Mouse (Mus musculus) neural tube, embryonic 14.5 days (tissue): ENCODE results near the gene Slain1. TPM values are rescaled to one million over a fixed set of nuclear protein-coding genes. Genes with fewer than 3 reads are reported as not detected.
A peak's percentile ranks its signal among the peaks of the same experiment; 100 is the strongest.

Experiments used
- ATAC-seq: fragments of 200-750 bp; cut with Nextera tagmentation; 2 replicates; pipeline ENCODE4 v1.8.0; 2017; ENCODE audit warnings: low read depth, mild to moderate bottlenecking, moderate TSS enrichment, moderate library complexity
- H3K27ac ChIP-seq: fragments of 300-500 bp; sonication (generic); 2 replicates; pipeline ENCODE4 v1.5.1; 2014; ENCODE audit warnings: low read depth, mild to moderate bottlenecking, control low read depth, low read length, moderate library complexity, mixed read lengths
- H3K27me3 ChIP-seq: fragments of 300-500 bp; sonication (generic); 2 replicates; pipeline ENCODE4 v1.6.1; 2014; ENCODE audit warnings: low read length; ENCODE audit not compliant: control insufficient read depth, insufficient read depth
- H3K36me3 ChIP-seq: fragments of 300-500 bp; sonication (generic); 2 replicates; pipeline ENCODE4 v1.6.1; 2014; ENCODE audit warnings: low read length, mixed read lengths; ENCODE audit not compliant: control insufficient read depth, insufficient read depth
- H3K4me1 ChIP-seq: fragments of 300-500 bp; sonication (generic); 2 replicates; pipeline ENCODE4 v1.6.1; 2014; ENCODE audit warnings: low read length; ENCODE audit not compliant: control insufficient read depth, insufficient read depth
- H3K4me2 ChIP-seq: fragments of 300-500 bp; sonication (generic); 2 replicates; pipeline ENCODE4 v1.6.1; 2014; ENCODE audit warnings: mild to moderate bottlenecking, low read depth, low read length, control low read depth
- H3K4me3 ChIP-seq: fragments of 300-500 bp; sonication (generic); 2 replicates; pipeline ENCODE4 v1.5.1; 2014; ENCODE audit warnings: low read depth, low read length, control low read depth, mixed read lengths
- H3K9ac ChIP-seq: fragments of 300-500 bp; sonication (generic); replicated peaks from 2 replicates; pipeline ENCODE4 v1.6.1; 2014; ENCODE audit warnings: low read depth, mild to moderate bottlenecking, control low read depth, low read length, mixed read lengths
- H3K9me3 ChIP-seq: fragments of 300-500 bp; sonication (generic); 2 replicates; pipeline ENCODE4 v1.6.1; 2016; ENCODE audit warnings: low read length; ENCODE audit not compliant: control insufficient read depth
- WGBS: fragments of 180-500 bp; shearing (Covaris S2); extraction: QIAGEN DNeasy Blood & Tissue Kit; methylation state at CpG from one replicate; pipeline ENCODE4 v1.1.7; 2014; 5-methylcytosine and 5-hydroxymethylcytosine counted together
- polyA plus RNA-seq: library from polyadenylated mRNA; unstranded; fragments of >200 nt; fragmentation: Nextera tagmentation; extraction: Ambion mirVana; gene quantifications from 2 replicates; pipeline ENCODE4 v1.2.1, GENCODE M21; 2014

Gene Slain1
- polyA plus RNA-seq, 1 experiment from 2014 or later = 23.7 TPM

DNA sequence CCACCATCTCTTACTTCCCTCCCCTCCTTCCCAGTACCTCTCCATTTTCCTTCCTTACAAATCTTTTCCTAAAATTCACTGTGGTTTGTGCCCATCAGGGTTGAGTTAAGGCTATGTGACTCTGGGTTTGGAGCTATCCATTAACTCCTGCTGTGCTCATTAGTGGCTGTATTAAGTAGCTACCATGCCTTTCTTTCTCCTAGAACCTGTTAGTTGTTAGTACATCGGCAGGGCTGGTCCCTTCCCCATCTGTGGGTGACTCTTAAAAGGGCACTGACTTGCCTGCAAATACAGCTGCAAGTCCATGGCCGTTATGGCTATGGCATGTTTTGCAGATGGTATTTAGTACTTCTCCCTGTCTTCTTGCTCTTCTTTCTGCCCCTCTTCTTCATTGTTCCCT, 58.6 kb downstream of the Slain1 start:
- Histone ChIP-seq H3K4me3 (no peak overlapping the region), H3K9me3 (no peaks in the 10 kb centered on the region), H3K36me3 (peaks cover 1% of the 10 kb centered on the region; the same call in 1 of the 2 replicates), H3K27ac (no peak overlapping the region), H3K9ac (no peak overlapping the region), H3K4me2 (no peak overlapping the region), H3K4me1 (no peaks in the 10 kb centered on the region), H3K27me3 (no peaks in the 10 kb centered on the region)
- no peak for ATAC-seq
- WGBS = 60% methylated on average over 2 of the region's 2 CpGs

DNA sequence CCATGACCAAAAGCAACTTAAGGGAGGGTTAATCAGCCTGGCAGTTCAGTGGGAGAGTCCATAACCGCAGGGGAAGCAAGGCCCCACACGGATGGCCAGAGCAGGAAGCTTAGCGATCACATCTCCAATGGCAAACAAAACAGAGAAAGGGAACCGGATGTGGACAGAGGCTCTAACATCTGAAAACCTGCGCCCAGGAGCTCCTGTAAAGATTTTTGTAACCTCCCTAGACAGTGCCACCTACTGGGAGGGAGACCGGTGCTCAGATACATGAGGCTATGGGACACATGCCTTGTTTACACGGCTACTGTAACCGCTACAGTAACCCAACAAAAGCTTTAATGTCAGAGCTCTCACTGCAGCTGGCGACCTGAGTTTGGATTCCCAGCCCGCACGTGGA, 59.2 kb downstream of the Slain1 start:
- Histone ChIP-seq H3K36me3 (no peaks in the 10 kb centered on the region), H3K4me2 (no peak overlapping the region), H3K27ac (no peak overlapping the region), H3K9me3 (no peaks in the 10 kb centered on the region), H3K4me3 (no peak overlapping the region), H3K9ac (no peak overlapping the region), H3K4me1 (no peaks in the 10 kb centered on the region), H3K27me3 (no peaks in the 10 kb centered on the region)
- 90% methylated on average over 11 of the region's 11 CpGs for WGBS
- ATAC-seq = no peak

DNA sequence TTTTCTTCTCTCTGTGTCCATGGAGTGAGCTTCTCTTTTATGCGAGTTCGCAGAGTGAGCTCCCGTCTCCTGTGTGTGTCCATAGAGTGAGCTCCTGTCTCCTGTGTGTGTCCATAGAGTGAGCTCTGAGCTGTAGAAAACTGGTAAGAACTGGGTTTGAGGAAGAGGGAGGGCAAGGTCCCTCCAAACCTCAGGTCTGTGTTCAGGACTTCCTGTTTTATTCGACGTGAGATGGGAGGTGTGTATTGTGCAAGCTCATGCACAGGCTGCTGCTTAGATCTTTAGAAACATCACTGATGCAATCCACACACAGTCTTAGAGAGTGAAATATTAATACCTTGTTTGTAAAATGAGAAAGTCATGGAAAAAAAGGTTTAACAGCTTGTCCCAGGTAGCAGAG, 63.0 kb downstream of the Slain1 start:
- no peak overlapping the region for H3K4me2 ChIP-seq
- no peak for ATAC-seq
- no peak overlapping the region for H3K27ac ChIP-seq
- no peak overlapping the region for H3K4me3 ChIP-seq
- no peaks in the 10 kb centered on the region for H3K9me3 ChIP-seq
- no peaks in the 10 kb centered on the region for H3K36me3 ChIP-seq
- WGBS = 95% methylated on average over 5 of the region's 5 CpGs
- H3K27me3 ChIP-seq = no peaks in the 10 kb centered on the region
- H3K9ac ChIP-seq = no peak overlapping the region
- no peaks in the 10 kb centered on the region for H3K4me1 ChIP-seq

DNA sequence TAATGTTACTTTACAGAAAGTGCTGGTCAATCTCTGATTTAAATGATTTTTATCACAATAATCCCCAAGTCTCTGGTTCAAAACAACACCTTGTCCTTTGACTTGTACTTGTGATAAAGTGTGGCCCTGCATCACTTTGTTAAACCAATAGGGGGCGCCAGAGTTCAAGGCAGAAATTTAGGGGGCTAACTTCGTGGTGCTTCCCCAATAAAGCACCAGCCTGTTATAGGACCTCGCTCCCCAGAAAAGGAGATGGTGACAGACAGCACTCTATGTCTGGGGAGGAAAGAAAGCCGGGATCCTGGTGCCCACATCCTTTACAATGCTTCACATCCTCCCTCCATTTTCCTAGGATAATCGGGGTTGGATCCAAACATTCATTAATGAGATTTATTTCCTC, 67.5 kb downstream of the Slain1 start:
- no peaks in the 10 kb centered on the region for H3K9me3 ChIP-seq
- H3K4me3 ChIP-seq = no peak overlapping the region
- 37% methylated on average over 5 of the region's 5 CpGs for WGBS
- H3K4me1 ChIP-seq = 0 out of 2 replicates have a peak, but pooled peaks cover 3% of the 10 kb centered on the region
- H3K9ac ChIP-seq = no peak overlapping the region
- H3K4me2 ChIP-seq = no peak overlapping the region
- H3K27ac ChIP-seq = no peak overlapping the region
- H3K27me3 ChIP-seq = no peaks in the 10 kb centered on the region
- ATAC-seq = no peak
- no peaks in the 10 kb centered on the region for H3K36me3 ChIP-seq

DNA sequence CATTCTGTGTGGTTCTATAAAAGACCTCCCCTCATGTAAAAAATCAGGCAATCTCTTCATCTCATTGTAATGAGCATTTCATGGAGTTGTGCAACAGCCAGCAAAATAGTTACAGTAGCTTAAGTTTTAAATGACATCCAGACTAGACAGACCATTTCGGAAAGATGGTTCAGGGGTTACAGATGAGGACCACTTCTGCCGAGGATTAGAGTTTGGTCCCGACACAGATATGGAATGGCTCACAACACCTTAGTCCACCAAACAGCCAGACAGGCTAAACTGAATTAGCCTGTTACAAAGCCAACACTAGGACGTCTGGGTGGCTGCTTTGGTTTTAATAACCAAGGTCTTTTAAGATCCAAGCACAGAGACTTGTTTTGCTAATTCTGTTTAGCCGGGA, 68.0 kb downstream of the Slain1 start:
- 0 out of 2 replicates have a peak, but pooled peaks cover 3% of the 10 kb centered on the region for H3K4me1 ChIP-seq
- H3K9ac ChIP-seq = no peak overlapping the region
- H3K9me3 ChIP-seq = no peaks in the 10 kb centered on the region
- 74% methylated on average over 5 of the region's 5 CpGs for WGBS
- no peak overlapping the region for H3K4me2 ChIP-seq
- no peak overlapping the region for H3K4me3 ChIP-seq
- H3K27ac ChIP-seq = no peak overlapping the region
- H3K36me3 ChIP-seq = no peaks in the 10 kb centered on the region
- no peaks in the 10 kb centered on the region for H3K27me3 ChIP-seq
- ATAC-seq = no peak

DNA sequence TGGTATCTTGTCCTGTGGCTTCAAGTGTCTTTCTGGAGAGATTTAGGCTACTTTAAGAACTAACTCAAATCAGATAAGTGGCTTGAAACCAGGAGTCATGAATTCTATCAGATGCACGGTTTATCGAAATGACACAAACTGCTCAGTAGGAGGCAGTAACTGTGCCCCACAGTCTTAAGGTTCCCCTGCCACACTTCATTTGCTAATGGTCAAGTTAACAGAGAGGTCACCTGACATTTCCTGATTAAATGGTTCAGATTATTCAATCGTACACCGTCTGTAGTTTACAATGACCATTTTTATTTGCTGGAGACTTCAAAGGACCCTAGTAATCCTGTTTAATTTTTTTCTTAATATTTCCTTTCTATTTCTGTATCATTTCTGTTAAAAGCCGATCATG, 68.4 kb downstream of the Slain1 start:
- no peak overlapping the region for H3K4me3 ChIP-seq
- no peak for ATAC-seq
- H3K9me3 ChIP-seq = no peaks in the 10 kb centered on the region
- no peak overlapping the region for H3K27ac ChIP-seq
- H3K36me3 ChIP-seq = no peaks in the 10 kb centered on the region
- 39% methylated on average over 5 of the region's 5 CpGs for WGBS
- no peaks in the 10 kb centered on the region for H3K27me3 ChIP-seq
- 0 out of 2 replicates have a peak, but pooled peaks cover 3% of the 10 kb centered on the region for H3K4me1 ChIP-seq
- no peak overlapping the region for H3K4me2 ChIP-seq
- no peak overlapping the region for H3K9ac ChIP-seq

DNA sequence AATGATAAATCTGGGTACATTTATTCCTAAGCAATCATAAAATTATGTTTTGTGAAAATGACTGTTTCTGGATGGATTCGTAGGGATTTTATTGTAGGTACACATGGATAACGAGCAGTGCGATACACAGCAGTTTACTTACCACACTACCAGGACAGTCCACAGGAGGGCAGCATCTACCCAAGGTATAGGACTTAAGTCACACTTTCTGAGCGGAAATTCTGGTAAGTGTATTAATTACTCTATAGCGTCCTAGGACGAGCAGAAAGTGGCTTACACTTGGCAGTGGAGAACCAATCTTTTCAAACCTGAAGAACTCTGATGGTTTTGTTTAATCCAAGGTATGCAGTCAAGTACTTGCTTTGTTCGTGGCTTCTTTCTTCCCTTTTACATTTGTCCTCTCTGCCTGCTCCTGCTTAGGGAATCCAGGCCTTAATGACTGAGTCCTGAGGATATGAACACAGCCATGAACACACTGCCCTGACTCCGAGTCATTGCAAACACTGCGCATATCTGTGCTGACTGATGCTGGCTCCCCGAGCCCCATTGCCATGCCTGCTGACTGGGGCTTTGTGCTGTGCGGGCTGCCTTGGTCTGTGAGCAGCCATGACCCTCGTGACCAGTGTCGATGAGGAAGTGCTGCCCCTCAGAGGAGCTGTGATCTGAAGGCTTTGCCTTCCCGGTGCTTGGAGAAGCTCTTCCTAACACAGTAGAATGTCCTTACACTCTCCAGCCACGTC, 69.0 kb downstream of the Slain1 start:
- peak; percentile 90 for ATAC-seq
- WGBS = 12% methylated on average over 15 of the region's 15 CpGs
- H3K9ac ChIP-seq = 0 out of 2 replicates have a peak overlapping the region, but pooled peaks have one; percentile 34

DNA sequence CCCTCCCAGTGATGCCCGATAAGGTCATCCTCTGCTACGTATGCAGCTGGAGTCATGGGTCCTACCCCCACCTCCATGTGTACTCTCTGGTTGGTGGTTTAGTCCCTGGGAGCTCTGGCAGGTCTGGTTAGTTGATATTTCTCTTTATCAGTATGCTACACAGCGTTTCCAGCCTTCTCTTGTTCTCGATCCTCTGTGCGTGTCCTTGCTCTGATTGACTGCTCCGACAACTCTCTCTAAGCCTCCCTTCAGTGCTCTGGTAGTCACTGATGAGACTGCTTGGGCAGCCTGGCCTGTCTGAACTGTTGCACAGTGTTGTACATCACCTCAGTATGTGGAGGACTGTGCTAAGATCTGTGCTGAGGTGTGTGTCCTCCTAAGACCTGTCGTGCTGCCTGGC, 70.1 kb downstream of the Slain1 start:
- H3K36me3 ChIP-seq = no peaks in the 10 kb centered on the region
- H3K9me3 ChIP-seq = no peaks in the 10 kb centered on the region
- no peak overlapping the region for H3K4me3 ChIP-seq
- no peak overlapping the region for H3K27ac ChIP-seq
- 60% methylated on average over 7 of the region's 7 CpGs for WGBS
- H3K4me1 ChIP-seq = 0 out of 2 replicates have a peak, but pooled peaks cover 3% of the 10 kb centered on the region
- H3K27me3 ChIP-seq = no peaks in the 10 kb centered on the region
- H3K9ac ChIP-seq = no peak overlapping the region
- H3K4me2 ChIP-seq = no peak overlapping the region
- ATAC-seq = no peak

More for the DNA sequence above, 69.0 kb downstream of the Slain1 start:
- Histone ChIP-seq H3K36me3 (no peaks in the 10 kb centered on the region), H3K27ac (0 out of 2 replicates have a peak overlapping the region, but pooled peaks have one; percentile 39), H3K27me3 (no peaks in the 10 kb centered on the region), H3K9me3 (no peaks in the 10 kb centered on the region), H3K4me2 (peak overlapping the region; percentile 38), H3K4me3 (no peak overlapping the region), H3K4me1 (0 out of 2 replicates have a peak, but pooled peaks cover 3% of the 10 kb centered on the region)

DNA sequence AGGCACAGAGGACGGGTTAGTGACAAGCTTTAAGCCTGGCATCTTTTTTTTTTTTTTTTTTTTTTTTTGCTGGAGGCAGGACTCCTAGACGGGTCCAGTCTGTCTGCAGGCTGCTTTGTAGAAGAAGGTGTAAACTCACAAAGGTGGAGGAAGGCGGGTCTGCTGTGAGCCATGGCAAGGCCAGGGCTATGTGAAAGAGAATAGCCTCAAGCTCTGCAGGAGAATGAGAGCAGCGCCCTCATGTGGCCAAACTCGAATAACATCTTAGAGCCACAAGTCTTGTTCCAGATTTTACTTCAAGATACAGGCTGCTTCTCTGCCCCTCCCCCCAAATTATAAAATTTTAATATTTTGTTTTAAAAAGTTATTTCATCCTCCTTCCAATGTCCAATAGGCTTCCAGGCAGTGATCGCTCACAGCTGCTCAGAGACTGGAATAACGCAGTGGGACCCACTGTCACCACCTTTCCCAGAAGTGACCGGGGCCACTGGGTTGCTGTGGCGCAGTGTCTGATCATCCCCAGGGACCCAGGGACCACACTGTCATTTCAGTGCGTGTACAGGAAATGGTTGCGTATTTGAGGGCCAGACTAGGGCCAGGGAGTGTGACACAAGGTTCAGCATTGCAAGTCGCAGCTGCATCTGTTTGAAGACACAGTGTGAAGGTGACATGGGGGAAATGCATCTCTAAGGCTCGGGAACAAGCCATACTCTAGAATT, 70.8 kb downstream of the Slain1 start:
- ATAC-seq = peak; percentile 44
- Histone ChIP-seq H3K4me1 (0 out of 2 replicates have a peak, but pooled peaks cover 3% of the 10 kb centered on the region), H3K9me3 (no peaks in the 10 kb centered on the region), H3K27ac (no peak overlapping the region), H3K4me3 (no peak overlapping the region), H3K36me3 (no peaks in the 10 kb centered on the region), H3K27me3 (no peaks in the 10 kb centered on the region), H3K4me2 (no peak overlapping the region), H3K9ac (no peak overlapping the region)
- 53% methylated on average over 13 of the region's 13 CpGs for WGBS
